Mouse (Mus musculus) spleen, adult 12 weeks (tissue): Measurements from ENCODE around the gene St6galnac3.

Experiments
- DNase-seq: peaks from one replicate; pipeline ENCODE4 v3.0.0; 2022; ENCODE audit warnings: low spot score

The St6galnac3 gene

DNA sequence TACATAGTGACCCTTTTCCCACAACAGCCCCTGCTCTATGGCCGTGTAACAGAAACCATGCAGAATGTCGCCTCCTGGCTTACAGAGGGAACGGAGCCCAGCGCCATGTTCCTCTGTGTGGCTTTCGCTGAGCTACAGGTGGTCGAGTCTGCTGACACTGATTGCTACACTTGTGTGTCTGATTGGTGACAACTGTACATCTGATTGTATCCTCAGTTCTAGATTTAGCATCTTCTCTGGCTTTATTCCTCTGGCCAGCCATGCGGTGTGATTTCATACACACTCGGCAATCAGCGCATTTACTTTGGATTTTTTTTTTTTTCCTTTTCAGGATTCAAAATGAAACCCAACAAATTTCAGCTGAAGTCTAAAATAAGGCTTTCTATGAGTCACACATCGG, 523.1 kb downstream of the St6galnac3 start:
- DNase-seq = no peak

DNA sequence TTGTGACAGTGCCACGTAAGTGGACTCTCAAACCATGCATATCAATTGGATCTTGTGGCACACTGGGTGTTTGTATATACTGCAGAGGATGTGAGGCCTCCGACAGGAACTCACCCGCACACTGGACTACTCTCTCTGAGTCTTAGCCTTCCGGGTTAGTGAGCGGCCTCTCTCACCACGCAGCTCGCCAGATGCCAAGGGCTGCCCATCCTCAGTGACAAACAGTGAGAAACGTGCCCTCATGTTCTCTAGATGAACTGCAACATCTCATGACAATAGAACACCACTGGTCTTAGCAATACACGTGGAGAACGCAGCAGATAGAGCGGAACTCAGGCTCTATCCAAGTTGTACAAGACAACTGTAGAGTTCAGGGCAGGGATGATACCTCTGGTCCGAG, 524.2 kb downstream of the St6galnac3 start:
- DNase-seq = no peak

DNA sequence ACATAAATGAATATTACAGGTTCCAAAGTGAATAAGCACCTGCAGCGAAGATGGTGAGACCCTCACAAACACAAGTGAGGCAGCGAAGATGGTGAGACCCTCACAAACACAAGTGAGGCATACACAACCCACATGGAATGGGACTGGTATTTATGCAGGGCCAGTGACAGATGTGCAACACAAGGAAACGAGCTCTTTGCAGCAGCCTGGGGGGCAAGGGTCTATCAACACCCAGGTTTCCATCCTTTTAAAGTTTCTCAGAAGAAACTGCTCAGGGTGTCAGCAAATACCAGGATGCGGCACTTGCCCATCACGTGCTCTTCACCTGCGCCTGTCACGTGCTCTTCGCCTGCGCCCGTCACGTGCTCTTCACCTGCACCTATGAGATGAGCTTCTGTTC, 524.9 kb downstream of the St6galnac3 start:
- no peak for DNase-seq

DNA sequence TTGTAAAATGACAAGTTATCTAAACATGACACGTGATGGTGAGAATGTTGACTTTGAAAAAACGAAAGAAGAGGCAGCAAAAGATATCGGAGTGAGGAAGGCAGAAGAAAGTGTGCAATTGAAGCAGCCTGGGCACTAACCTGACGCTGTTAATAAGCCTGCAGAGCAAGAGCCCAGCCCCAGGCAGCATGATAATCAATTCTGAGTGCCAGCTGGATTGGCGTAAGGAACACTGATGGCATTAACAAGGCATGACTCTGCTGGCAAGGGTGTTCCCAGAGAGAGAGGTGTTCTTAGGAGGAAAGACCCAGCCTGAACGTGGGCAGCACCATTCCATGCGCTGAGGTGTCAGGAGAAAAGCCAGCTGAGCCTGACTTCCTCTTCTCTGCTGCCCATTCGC, 525.7 kb downstream of the St6galnac3 start:
- DNase-seq = no peak

DNA sequence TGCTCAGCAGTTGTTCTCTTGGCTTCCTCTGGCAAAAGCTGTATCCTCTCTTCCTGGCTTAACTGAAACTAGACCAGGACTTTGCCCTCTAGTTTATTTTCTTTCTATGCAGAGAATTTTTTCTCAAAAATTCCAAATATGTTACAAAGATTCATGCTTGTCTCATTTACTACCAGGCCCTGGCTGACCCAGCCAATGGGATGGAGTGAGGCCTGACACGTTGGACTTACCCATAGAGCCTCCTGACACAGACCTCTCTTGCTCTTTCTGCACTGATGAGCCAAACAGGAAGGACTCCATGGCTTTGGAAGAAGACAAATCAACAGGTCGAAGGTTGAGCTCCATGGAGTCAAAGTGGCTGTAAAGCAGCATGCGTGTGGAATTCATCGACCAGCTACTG, 526.5 kb downstream of the St6galnac3 start:
- DNase-seq = no peak

DNA sequence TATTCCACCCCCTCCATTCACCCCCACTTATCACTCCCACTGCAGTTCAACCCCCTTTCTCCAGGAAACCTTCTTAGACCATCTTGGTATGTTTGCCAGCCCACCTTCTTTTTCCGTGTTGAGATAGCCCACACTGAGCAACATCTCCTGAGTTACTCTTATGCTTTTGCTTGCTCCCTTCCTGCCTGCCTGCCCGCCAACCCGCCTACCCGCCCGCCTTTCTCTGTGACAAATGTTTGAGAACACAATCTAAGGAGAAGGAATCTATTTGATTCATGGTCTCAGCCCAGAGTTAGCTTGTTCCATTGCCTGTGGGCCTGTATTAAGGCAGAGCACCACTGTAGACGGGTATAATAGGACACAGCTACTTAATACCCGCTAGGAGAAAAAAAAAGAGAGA, 531.9 kb downstream of the St6galnac3 start:
- no peak for DNase-seq

DNA sequence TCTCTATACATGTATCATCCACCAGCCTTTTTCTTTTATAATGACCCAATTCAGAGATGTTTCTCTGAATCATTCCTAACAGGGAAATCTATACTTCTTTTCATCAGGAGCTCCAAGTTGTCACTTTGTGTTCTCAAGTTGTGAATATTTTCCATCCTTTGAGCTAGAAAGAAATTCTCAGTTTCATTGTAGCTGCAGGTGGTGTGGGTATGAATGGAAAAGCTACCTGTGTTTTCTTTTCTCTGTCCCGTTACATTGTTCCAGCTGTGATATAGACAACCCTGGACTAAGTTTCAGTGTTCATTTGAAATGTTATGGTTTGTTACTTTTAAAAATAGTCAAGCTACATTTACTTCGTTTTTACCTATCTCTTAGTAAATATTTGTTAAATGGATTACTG, 534.2 kb downstream of the St6galnac3 start:
- no peak for DNase-seq

DNA sequence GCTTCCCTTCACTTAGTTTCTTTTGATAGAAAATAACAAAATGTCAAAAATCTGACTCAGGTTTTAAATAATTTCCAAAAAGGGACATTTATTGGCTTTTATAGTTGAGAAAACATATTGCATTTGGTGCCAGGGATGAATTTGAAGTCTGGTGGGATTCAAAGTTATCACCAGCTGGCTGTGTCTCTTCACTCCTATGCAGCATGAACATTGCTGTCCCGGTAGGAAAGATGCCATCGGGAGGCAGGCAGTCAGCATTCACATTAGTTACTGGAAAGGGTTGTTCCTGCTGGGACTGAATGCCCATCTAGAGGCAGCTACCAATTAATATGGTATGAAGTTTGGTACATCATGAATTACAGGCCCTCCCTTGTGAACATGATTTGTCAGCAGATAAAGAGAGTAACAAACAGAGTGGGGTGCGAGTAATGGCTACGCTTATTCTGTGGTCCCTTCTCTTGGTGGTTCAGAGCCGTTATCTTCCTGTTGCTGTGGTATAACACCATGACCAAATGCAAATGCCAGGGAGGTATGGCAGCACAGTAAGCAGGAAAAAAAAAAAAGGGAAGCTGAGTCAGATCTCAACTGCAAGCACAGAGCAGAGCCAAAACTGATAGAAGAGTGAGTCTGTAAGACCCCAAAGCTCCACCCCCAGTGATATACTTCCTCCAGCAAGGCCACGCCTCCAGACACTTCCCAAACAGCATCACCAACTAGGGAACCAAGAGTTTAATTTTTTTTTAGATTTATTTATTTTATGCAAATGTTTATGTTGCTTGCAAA, 535.1 kb downstream of the St6galnac3 start:
- DNase-seq = no peak

DNA sequence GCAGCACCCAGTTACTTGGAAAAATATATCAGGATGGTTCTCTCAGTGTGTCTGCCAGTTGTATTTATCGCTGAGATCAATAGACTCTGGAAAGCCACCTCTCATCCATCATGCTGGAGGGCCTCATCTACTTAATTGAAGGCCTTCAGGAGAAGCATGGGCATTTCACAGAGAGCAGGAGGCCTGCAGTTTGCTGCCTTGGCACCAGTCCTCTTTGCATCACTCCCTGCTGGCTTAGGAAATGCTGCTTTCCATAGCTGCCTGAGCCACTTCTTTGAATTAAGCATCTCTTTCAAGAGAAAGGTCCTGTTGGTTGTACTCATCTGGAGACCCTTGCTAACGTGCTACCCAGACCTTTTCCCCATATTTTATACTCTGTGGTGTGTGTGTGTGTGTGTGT, 536.8 kb downstream of the St6galnac3 start:
- no peak for DNase-seq

DNA sequence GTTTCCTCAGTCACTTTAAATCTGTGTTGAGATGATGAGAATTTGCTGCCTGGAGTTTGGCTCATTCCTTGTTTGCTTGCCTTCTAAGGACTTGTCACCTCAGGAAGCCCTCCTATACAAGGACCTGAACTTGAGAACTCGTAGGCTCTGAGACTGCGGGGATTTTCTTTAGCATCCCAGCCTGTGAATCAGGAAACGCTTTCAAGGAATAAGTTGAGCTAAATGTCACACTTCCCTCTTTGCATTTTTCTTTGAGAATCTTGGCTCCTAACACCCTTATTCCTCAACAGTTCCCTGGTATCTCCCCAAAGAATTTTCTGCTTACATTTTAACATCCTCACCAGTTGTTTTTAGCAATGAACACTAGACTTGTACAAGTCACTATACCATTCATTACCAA, 539.9 kb downstream of the St6galnac3 start:
- DNase-seq = no peak

DNA sequence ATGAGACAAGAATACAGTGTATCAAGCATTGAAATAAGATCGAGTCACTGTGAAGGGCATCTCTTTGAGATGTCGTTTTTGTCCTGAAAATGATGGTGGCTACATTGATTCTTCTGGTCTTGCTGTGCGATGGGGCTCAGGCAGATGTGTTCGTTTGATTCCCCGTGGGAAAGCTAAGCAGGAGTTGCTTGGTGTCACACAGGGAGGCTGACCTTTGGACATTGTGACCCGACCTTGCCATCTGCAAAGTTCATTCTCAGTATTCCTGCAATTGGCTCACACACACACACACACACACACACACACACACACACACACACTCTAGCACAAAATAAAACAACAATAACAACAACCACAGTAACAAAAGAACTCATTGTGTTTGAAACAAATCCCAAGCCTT, 543.7 kb downstream of the St6galnac3 start:
- DNase-seq = no peak

DNA sequence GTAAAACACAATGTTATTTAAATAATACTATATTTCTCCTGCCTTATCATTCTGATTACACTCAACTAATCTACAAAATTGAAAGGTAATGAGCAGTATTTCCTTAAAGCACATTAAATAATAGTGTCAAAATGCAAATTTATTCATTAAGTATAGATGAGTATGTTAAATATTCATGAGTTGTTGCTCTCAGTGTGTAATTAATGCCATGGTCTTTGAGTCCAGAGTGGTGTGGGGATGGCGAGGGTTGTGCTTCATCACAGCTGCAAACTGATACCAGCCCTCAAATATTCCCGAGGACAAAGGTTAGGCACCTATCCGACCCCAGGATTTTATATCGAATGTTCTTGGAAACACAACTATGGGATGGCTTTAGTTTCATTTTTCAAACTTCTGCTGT, 548.2 kb downstream of the St6galnac3 start:
- no peak for DNase-seq

DNA sequence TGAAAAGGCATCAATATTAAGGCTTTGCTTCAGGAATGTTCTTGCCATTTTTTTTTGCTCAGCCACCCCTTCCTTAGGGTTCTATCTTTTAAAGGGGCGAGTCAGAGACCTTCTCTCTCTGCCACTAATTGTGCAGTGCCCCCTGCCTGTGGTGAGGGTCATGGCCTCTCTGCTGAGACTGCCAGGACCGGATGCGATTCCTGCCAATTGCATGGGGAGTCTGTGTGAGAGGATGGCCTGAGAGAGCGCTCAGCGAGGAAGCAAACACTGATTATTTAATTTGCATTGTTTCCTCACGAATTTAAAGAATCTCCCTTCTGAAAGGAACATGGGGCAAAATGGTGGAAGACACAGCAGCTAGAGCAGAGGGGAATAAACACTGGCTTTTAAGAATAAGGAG, 548.6 kb downstream of the St6galnac3 start:
- no peak for DNase-seq

DNA sequence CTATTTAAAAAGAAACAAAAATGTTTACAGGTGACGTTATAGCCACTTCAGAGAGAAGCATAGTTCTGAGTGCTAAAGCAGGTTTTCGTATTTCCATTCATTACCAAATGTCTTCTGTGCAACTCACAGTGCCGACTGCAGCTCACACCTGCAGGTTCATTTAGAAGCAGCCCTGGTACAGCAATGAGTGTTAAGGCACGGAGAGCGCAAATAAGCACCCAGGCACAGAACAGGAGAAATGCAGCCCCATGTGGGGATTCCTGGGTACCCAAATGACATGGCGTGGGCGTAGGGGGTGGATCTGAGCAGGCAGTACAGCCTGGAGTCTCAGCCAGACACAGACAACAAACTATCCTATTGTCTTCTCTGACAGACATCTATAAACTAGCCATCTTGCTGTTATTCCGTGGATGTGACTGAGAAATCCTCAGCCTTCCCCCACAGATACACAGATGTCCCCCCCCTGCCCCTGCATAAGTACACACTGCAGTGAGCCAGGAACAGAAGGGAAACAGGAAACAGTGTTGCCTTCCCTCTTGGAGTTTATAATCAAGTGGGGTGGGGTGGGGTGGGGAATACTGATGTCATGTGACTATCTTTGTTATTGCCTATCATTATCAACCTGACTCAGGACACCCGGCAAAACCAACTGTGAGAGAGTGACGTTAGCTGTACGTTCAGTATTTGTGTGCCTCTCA, 550.5 kb downstream of the St6galnac3 start:
- no peak for DNase-seq

DNA sequence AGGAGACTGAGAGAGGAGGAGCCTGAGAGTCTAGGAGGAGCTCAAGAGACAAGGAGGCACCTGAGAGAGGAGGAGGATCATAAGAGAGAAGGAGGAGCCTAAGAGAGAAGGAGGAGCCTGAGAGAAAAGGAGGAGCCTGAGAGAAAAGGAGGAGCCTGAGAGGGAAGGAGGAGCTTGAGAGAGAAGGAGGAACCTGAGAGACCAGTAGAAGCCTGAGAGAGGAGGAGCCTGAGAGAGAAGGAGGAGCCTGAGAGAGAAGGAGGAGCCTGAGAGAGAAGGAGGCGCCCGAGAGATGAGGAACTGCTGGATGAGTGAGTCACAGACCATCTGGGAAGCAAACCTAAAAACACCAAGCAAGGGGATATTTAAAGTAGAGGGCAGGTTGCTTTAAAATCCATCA, 551.4 kb downstream of the St6galnac3 start:
- DNase-seq = no peak

DNA sequence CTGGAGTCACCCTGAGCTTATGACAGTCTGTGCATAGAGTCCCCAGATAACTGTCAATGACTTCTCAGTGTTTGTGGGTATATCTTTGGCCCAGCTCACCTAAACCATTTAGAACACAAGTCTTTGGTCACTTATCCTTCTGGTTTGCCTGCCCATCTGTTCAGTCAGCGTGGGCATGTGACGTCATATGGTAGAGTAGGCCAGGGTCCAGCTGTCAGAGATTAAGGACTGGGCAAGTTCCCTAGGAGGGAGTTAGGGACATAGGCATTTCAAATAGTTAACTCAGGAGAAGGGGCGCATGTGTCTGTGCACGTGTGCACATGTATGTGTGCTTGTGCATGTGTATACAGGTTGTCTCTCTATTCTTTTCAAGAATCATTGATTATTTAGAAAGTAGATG, 554.8 kb downstream of the St6galnac3 start:
- DNase-seq = no peak

DNA sequence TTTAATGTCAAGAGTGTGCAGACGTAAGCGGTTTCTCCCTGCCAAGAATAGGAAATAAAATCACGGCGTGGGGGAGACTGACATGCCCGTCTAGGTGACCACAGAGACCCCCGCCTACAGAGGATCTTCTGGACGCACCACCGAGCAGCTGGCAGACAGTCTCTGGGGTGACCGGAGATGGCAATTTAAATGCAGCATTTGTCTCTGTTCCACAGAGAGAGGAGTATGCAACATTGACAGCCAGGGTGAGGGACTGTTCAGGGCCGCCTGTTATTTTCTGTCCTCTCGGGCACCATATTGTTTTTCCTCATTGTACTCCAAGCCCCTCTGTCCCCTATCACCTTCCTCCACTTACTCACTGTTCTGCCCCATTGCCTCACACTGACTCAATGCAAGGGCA, 555.2 kb downstream of the St6galnac3 start:
- no peak for DNase-seq

DNA sequence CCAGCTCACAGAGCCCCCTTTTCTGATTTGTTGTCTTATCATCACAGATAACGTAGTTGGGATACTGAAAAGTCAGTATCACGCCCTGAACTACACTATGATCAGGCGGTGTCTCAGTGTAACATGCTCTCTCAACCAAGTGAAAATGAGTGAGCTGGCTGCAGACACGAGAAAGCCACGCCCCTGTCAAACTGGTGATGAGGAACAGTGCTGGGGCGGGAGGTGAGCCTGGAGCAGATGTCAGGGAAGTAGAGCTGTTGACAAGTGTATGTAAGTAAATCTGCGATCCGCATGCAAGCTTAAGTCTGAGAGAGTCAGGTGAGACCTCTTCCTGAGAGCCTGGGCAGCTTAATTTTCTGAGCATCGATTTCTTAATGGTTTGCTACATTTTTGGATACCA, 563.3 kb downstream of the St6galnac3 start:
- DNase-seq = no peak

DNA sequence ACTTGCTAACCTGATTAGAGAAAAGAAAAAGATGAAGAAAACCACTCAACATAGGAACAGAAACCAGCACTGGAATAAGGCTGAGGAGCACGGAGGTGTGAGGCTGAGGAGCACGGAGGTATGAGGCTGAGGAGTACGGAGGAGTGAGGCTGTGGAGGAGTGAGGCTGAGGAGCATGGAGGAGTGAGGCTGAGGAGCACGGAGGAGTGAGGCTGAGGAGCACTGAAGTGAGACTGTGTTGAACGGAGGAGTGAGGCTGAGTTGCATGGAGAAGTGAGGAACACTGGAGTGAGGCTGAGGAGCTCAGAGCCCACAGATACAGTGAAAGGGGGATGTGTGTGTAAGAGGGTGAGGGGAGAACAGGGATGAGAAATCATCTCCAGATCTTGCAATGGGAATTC, 564.3 kb downstream of the St6galnac3 start:
- DNase-seq = no peak

DNA sequence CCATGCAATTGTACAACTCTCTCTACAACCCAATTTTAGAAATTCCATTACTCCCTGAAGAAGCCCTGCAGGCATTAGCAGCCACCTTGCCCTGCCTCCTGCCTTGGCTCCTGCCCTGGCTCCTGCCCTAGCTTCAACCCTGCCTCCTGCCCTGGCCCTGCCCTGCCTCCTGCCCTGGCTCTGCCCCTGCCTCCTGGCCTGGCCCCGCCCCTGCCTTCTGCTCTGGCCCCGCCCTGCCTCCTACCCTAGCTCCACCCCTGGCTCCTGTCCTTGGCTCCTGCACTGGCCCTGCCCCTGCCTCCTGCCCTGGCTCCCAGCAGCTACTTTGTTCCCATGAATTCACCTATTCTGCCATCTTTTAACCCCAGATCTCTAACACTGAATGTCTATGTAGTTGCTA, 576.1 kb downstream of the St6galnac3 start:
- peak; percentile 7 for DNase-seq
